Mouse (Mus musculus) liver, postnatal 0 days (tissue): ENCODE data around the gene Ddx21.

Experiments
- CTCF ChIP-seq: sonication (generic); IDR thresholded peaks from 2 replicates; pipeline ENCODE4 v1.5.1; 2016; ENCODE audit warnings: antibody characterized with exemption, low read depth
- EP300 ChIP-seq: IDR thresholded peaks from 2 replicates; pipeline ENCODE4 v1.6.1; 2016; ENCODE audit warnings: antibody characterized with exemption, low read depth, mild to moderate bottlenecking

- TF ChIP-seq CTCF (no peak), EP300 (no peak)
These were observed 45.6 kb downstream of the Ddx21 start for GRCm38 (mm10) chr10:62556558-62556901.
